Mouse (Mus musculus) spleen, adult 12 weeks (tissue): ENCODE measurements at regions not wholly inside any gene's neighbourhood (a gene's known extent, or its start where the extent isn't known, plus 50 kb on each side); places are given as distances from the start of the nearest gene placed in this dataset.

ENCODE experiments used
- DNase-seq: peaks from one replicate; pipeline ENCODE4 v3.0.0; 2022; ENCODE audit warnings: low spot score

DNA sequence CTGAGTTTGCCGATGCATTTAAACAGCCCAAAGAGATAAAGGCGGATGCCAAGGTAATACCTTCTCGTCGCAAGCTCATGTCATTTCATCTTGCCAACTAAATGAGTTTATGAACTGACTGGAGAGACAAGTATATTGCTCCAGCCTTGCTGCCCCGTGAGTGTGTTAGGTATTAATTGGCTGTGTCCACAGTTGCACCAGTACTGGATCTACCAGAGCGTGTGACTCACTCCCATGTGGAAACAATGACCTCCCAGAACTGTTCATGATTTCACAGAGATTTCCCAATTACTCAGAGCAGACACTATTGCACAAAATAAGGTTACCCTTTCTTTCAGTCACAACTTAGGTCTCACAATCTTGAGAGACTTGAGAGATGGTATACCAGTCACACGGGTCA lies 179.8 kb upstream of the Adgrl2 start:
- no peak for DNase-seq

DNA sequence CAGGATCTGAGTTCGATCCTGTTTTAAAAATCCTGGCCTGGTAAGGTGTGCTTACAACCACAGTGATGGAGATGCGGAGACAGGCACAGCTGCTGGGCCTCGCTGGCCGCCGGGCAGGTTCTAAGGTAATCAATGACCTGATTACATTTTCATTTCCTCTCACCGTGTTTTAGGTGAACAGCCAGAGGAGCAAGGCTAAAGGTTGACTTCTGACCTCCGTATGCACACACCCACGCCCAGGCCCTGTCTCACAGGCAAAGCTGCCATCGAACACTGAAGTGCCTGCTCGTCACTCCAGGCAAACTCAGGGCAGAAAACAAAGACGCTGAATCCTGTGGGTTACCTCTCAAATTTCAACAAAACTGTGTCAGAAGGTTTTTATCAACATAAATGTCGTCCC lies 179.1 kb upstream of the Adgrl2 start:
- DNase-seq: no peak

DNA sequence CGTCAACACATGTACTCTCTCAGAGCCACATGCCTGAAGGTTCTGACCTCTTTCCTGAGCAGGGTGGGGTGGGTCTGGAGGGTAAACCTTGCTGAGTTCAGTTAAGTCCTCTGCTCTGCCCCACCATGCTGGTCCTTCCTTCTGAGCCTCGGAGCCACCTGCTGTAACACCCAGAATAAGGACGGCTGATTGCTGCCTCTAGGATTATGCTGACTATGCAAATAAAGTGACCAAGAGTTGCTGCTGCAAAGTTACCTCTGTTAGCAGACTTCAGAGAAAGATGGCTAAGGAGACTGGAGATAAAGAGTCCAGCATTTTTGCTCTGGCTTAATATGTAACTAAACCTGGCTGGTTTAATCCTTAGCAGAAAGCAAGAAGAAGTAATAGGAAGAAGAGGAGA lies 177.6 kb upstream of the Adgrl2 start:
- DNase-seq: no peak

DNA sequence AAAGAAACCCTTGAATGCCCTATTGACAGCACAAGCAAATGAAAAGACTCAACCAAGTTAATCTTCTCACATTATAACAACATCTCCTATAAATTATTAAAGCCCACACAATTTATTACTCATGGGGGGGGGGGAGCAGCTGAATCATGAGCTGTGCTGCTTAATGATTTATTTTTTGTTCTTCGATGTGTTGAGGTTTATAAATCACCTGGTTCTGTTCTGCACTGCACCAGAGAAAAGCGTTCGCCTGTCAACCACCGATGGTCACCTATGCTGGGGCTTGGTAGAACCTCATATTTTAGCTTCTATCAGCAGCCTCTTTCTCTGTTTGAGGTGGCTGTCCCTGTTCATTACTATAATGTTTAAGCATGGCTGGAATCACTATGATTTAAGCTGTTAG lies 174.4 kb upstream of the Adgrl2 start:
- no peak for DNase-seq

DNA sequence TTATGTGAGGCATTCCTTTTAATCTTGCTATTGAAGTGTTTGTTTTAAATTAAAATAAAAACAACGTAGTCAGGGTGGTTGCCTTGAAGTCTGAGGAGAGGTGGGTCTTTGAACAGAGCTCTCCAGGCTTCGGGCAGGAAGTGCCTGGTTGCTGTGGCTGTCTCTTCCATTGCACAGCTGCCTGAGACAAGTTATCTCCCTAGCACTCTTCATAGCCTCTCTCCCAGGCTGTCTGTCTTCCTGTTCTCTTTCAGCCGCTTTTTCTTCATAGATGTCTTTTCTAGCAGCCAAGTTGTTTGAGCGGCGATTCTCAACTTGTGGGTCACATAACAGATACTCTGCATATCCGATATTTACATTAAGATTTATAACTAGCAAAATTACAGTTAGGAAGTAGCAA lies 173.2 kb upstream of the Adgrl2 start:
- DNase-seq: no peak

DNA sequence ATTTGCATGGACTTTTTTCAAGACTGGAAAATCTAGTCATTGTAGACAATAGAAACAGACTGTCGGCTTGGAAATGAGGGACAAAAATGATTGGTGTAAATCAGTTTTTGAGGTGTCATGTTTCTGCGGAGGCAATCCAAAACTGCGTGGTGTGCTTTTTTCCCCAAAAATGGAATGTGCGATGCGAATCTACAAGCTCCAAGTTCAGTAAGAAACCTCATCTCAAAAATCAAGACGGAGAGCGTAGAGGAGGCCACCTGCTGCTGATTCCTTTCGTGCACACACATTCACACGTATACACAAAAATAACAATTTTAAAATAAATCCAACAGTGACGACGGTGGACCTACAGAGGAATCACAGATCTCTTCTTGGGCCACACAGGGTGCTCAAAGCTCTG lies 170.5 kb upstream of the Adgrl2 start:
- no peak for DNase-seq

DNA sequence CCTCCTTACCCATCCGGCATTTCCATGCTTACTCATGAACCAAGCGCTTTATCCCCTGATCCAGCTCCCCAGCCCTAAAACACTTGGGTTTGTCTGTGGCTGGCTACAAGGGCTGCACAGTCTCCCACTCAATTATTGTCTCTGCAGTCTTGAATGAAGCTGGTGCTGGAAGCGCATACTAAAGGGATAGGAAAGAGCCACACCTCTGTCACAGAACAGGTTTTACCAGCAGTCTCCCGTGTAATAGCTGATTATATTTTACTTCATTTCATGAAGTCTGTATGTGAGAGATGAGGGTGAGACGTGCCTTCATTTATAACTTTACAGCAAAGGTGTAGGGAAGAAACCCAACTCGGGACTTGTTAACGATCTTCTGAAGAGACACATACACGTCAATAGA lies 167.0 kb upstream of the Adgrl2 start:
- DNase-seq: no peak

DNA sequence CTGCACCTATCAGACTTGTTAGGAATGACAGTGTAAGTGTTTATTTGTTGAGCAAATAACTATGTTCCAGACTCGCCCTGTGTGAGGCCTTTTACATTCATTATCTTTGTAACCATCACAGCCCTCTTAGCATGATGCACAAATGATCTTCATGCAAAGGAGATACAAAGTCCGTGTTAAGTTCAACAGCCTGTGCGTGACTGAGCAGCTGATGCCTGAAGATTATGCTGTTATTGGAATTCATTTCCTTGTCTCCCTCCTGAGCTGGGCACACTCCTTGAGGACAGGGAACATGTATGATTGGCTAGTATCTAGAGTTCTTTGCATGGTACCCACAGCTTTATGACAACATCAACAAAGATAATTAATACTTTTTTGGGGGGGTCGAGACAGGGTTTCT lies 162.0 kb upstream of the Adgrl2 start:
- DNase-seq: no peak

DNA sequence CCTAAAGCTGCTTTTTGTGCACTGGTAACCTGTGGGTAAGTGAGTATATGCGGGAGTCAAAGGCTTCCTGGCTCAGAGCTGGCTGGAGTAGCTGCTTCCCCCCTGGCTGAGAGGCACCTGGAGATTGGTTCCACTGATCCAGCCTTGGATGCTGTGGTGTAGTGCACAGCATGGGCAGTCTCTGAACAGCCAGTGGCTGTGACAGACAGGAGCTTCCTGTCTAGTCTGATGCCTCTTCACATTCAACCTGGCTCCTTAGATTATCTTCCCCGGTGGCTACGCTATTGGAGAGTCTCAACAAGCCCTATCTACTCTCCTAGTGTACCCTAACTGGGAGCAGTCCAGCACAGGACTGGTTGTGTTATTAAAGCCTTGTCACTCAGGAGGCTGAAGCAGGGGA lies 160.4 kb upstream of the Adgrl2 start:
- no peak for DNase-seq

DNA sequence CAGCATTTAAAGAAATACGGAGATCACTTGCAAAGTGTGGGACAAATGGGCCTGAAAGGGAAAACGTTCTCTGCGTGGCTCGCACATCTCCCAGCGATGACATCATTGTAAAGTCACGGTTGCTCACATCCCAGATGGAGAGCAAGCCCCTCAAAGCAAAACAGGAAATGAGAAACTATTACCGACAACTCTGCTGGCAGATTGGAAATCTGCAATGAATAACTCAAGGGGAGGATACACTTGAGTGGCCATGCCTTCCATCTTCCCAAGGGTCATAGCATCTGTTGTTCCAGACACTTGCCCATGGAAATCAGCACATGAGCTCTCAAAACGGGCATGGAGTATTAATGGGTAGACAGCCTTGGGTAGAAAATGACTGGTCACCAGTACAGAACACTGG lies 158.3 kb upstream of the Adgrl2 start:
- DNase-seq: no peak

DNA sequence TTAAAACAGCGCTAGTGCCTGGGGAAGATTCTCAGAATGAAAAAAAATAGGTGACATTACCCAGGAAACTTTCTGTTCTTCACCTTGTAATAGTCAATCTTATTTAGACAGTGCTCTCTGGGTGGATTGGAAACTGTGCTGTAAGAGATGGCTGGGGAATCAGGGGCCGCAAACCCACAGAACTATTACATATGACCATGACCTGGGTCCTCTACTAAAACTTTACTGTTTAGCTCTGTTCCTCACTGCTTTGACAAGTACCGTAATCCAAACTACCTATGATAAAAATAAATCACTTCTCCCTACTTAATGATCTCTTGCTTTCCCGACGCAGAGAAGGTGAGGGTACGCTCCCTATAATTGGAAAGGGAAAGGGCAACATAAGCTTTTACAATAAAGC lies 157.6 kb upstream of the Adgrl2 start:
- DNase-seq: no peak

DNA sequence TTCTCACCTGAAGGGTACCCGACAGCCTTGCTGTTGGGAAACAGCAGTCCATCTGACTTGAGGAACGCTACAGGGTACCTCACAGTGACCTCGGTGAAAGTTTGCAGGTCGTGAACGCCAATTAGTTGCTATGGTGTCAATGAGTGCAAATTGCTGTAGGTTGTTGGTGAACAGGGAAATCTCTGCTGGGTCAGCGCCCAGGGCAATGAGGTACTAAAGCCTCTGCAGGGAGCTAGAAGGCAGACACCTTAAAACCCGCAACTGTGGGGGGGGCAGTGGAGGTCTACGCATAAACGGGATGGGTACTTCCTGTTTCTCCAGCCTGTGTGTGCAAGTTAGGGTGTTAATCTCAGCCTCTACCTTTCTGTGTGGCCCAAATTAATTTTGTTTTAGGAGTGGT lies 156.3 kb upstream of the Adgrl2 start:
- DNase-seq: no peak

DNA sequence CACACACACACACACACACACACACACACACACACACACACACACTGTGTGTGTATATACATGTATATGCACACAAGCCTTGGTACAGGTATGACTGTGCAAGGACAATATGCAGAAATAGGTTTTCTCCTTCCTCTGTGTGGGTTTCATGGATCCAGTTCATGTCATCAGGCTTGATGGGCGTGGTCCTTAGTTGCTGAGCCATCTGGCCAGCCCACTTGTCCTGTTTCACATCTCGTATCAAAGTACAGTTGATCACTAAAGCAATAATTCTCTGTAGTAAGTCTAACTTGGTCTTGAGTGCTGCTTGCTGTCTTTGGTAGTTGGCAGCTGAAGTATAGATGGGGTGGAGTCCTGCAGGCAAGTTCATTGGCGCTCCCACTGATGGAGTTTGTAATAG lies 150.1 kb upstream of the Adgrl2 start:
- no peak for DNase-seq

DNA sequence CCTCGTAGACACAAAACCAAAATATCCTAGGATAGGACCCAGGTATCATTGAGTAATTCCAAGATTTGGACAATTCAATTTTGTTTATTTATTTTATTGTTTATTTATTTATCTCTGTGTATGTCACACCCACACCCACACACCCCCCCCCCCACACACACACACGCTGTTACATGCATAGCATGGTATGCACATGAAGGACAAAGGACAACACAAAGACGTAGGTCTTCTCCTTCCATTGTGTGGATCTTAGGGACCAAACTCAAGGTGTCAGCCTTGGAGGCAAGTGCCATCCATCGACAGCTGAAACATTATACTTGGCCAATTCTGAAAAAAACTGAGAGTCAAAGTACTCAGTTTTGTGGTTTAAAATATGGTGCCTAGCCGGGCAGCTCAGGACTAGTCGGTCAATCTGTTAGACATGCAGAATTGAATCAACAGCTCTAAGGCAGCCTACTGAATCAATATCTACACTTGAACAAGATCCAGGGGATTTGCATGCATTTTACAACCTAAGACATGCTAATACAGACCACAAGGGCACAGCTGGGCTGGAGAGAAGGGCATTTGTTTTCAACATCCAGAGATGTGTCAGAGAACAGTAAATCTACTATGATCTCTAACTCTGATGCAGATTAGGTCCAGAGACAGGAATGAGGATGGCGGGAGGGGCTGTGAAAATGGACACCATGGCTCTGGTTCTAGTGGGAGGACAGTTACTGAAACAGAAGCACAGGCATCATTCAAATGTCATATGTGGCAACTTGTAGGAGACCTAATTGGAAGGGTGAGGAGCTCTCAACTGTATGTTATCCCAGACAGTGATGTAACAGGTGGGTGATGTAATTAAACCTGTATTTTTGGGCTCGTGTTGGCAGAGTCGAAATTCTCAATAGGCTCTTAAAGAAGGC lies 143.9 kb upstream of the Adgrl2 start:
- no peak for DNase-seq

DNA sequence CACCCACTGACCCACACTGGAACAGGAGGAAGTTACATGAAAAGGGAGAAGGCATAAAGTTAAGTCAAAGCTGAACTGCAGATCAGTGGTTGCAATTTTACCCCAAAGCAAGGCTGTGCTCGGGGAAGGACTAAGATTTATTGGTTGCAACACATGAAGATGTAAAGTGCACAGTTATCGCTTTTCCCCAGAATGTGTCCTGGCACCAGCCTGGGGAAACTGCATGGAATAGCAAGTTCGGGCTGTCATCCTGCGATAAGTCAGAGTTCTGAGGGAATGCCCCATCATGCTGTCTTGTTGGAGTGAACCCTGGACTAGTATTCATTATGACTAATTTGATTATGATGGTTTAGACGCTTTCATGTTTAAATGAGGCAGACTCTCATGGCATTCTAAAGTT lies 128.5 kb upstream of the Adgrl2 start:
- DNase-seq: no peak

DNA sequence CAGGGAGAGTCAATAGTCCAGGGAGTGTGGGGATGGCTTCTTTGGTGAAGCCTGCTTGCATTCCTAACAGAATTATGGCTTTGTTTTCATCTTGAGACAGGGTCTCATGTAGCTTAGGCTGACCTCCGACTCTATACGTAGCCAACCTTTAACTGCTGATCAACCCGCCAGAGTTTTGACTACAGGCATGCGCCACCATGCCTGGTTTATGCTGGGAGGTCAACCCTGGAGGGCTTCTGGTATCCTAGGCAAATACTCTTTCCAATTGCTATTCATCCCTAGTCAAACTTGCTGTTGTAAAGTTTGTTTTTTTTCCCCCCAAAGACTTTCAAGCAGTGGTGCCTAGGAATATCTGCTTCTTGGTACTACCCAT lies 127.3 kb upstream of the Adgrl2 start:
- DNase-seq: no peak

DNA sequence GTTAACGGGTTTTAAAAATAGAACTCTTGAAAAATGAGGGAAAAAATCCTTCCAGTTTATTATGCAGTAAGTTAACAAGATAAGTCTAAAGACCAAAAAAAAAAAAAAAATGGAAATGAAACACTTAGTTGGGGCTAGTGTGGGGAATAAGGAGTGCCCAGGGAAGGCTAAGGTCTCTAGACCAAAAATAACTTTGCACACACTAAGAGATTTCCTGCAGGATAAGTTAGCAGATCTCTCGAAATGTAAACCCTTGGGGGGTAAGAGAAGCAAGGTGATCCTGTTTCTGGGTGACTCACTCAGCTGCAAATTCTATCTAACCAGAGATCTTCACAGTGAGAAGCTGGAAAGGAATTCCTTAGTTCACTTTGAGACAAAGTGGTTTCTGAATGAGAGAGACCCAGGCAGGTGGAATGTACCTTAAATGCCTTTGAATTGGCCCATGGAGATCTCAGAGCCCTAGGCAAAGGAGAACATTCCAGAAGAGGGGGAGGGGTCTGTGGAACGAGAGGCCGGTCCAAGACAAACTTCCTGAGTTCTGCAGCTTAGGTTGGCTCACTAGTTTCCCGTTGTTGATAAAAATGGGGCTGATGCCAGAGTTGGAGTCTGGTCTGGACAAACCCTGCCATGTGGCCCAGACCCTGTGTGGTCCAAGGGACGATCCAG lies 126.8 kb upstream of the Adgrl2 start:
- no peak for DNase-seq

DNA sequence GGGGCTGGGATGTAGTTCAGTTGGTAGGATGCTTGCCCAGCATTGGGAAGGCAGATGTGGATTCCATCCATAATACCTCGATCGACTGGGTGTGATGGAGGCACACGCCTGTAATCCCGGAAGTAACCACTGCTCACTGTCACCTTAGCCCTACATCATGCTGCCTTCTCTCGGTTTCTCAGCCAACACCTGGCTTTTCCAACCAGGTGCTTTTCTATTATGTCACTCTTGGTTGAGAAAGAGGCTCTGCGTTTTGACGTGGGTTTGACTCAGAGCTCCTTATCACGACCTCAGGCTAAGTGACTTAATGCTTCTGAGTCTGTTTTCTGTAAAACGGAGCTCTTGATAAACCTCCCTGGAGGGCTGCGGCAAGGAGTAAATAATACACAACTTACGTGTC lies 126.2 kb upstream of the Adgrl2 start:
- no peak for DNase-seq

DNA sequence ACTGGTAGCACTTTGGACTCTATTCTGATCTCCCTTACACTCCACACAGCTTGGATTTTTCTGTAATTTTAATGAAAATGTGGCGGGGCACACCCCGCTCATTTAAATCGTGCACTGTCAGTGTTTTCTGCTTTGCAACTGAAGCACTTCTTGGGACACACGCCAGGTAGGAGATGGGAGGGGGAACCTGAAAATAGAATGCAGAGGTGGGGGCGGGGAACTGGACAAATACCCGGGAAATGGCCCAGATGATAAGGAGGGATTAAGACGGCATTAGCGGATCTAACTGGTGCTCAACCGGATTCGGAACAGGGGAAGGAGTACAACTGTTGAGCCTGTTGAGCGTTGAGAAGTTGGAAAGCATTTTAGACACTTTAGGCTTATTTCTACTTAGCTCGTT lies 125.5 kb upstream of the Adgrl2 start:
- DNase-seq: no peak

DNA sequence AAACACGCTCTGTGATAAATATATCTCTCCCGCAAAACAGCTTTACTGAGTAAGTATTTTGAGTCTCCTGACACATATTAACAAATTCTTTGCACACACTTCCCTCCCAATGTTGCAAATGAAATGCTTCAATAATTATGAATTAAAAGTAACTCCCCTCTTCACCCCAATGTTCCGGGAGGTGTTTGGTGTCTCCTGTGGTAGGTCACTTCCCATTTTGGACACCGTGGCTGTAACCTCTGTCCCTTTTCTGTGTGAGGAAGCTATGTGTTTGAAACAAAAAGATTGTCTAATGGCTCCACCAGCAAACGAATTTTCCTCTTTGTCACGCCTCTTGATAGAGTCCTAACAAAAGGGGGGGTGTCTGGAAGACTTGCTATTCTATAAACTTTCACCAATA lies 122.5 kb upstream of the Adgrl2 start:
- no peak for DNase-seq

DNA sequence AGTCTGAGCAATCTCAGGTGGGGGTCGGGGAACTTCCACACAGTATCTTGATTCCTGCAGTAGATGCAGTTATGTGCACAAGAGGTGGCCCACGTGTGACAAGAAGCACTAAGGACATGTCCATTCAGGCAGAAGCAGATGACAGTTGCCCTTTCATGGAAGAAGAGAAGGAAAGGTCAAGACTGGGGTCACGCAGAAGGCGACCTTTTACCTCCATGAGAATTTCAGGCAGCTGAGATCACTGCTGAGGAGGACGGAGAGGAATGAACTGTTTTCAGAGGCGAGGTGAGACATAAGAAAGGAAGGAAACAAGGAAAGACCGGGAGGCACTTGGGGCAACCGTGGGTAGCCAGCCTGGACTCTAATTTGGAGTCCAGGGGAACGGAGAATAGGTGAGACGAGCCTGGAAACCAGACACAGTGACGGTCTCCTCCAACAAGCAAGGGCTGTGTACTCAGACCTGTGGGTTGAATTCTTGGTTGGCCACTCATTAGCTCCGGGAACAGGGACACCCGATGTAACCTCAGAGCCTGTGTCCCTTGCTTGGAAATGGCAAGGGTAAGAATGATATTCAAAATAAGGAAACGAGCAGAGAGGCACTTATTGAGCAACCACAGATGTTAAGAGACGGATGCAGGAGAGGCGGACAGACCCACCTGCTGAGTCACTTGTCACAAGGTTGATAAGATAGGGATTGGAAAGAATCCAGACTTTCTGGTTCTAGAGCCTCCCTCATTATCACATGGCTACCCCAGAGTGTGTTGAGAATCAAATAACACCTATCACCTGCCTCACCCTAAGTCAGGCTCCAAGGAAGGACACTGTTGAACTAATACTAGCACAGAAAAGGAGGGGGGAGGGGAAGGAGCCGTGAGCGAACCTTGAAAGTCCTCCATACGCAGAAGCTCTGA lies 121.4 kb upstream of the Adgrl2 start:
- no peak for DNase-seq

DNA sequence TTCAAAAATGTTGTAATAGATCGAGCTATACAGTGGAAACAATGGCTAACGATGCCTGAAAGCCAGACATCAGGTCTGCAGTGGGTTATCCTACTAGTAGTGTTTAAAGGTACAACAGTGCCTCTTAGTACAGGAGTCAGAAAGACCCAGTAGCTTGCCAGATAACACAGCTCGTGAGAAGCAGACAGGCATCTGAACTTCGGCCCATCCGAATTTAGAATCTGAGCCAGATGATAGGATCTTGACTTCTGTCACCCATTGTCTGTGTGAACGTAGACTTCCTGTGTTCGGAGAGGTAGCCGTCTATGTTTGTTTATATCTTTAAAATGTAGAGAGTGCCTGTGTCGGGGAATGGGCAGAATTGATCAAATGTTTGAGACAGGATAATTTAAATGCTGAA lies 120.5 kb upstream of the Adgrl2 start:
- no peak for DNase-seq
